Mouse (Mus musculus) layer of hippocampus, postnatal 14 days (tissue): ENCODE measurements around the gene 4930470P17Rik. TPM values are rescaled to one million over a fixed set of nuclear protein-coding genes. Genes with fewer than 3 reads are reported as not detected.
"Not testable (repeated sequence)": the region's sequence is repeated elsewhere in the genome, so short reads cannot be mapped to it uniquely, and the experiment has no call there.

Source experiments
- DNase-seq, 2 experiments: peaks; one replicate each; pipeline ENCODE4 v3.0.0; 2021 to 2022; ENCODE audit warnings: low spot score in 2 of 2, mixed read lengths in 1 of 2
- long read RNA-seq, 2 experiments: library from polyadenylated mRNA; stranded (forward); transcript quantifications; one replicate each; pipeline ENCODE4 v2.0.0; 2021
- total RNA-seq, 2 experiments: library from RNA; stranded (reverse); gene quantifications; 2 replicates each; pipeline ENCODE4 v1.2.3; 2021

4930470P17Rik gene
- total RNA-seq, result not detected
- long read RNA-seq, experiment 1, result 0 reads
- long read RNA-seq, experiment 2, result 0 reads

GRCm38 (mm10) chr2:170601917-170602316 lies at the start of gene 4930470P17Rik:
Gene 4930470P17Rik (minus strand): TSS chr2:170602017.
- DNase-seq, result no peak

GRCm38 (mm10) chr2:170651483-170651882 lies 49.7 kb upstream of the 4930470P17Rik start:
- DNase-seq, result no peak

- DNase-seq, result no peak
Observed at GRCm38 (mm10) chr2:170648542-170648941, 46.7 kb upstream of the 4930470P17Rik start.

- DNase-seq, result no peak
Observed at GRCm38 (mm10) chr2:170646201-170646600, 44.4 kb upstream of the 4930470P17Rik start.

- DNase-seq, result no peak
Observed at GRCm38 (mm10) chr2:170642338-170642806, 40.6 kb upstream of the 4930470P17Rik start.

DNA sequence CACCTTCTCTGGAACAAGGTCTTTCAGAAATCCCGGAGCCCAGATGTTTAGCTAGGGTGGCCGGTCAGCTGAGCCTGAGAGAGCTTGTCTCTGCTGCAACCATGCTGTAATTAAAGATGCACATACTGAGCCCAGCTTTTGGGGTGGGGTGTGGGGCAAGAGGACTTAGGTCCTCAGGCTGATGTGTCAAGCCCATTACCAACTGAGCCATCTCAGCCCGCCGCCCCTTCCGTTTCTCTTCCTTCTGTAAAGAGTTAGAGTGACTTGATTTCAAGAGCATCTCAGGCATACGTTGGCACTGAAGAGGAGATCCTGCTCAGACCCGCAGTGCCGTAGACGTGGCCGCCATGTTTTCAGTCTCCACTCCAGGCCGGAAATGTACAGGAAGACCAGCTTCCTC lies 38.5 kb upstream of the 4930470P17Rik start:
- DNase-seq, result no peak

DNA sequence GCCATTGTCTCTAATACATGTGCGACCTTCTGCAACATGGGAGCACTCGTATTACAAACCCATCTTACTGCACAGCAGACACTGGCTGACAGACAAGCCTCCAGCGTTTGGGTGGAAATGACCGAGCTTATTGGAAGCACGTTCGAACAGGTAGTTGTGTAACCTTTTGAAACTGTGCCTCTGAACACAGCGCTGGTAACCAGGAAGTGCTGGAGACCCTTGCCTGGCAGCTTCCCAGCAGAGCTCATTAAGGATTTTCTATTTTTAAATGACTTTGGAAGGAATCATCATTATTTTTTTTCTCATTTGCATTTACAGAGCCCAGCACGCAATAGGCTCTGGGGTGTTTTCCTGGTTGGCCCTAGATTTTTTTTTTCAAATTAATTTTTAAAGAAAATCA lies 36.9 kb upstream of the 4930470P17Rik start:
- DNase-seq, result no peak

GRCm38 (mm10) chr2:170632998-170633622 lies 31.3 kb upstream of the 4930470P17Rik start:
- DNase-seq, result no peak

- DNase-seq, result no peak
Observed at GRCm38 (mm10) chr2:170632386-170632785, 30.6 kb upstream of the 4930470P17Rik start.

GRCm38 (mm10) chr2:170631375-170631774 lies 29.6 kb upstream of the 4930470P17Rik start:
- no peak for DNase-seq

DNA sequence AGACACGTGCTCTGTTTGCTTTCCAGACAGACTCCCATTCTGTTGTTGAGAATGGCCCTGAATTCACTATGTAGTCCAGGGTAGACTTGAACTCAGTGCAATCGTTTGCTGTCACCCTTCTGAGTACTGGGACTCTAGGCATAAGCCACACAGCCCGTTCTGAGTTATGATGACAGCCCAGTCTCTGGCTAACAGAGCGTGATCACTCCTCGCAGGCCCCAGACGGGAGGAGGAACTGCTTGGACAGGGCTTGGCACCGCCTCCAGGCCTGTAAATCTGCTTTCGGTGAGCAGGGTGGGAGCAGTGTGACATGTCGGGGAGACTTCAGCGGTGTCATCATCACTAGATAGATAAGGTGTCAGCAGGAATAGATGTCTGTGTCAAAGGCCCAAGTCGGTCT lies 28.7 kb upstream of the 4930470P17Rik start:
- no peak for DNase-seq

GRCm38 (mm10) chr2:170627991-170628390 lies 26.2 kb upstream of the 4930470P17Rik start:
- DNase-seq, result not testable (repeated sequence)

DNA sequence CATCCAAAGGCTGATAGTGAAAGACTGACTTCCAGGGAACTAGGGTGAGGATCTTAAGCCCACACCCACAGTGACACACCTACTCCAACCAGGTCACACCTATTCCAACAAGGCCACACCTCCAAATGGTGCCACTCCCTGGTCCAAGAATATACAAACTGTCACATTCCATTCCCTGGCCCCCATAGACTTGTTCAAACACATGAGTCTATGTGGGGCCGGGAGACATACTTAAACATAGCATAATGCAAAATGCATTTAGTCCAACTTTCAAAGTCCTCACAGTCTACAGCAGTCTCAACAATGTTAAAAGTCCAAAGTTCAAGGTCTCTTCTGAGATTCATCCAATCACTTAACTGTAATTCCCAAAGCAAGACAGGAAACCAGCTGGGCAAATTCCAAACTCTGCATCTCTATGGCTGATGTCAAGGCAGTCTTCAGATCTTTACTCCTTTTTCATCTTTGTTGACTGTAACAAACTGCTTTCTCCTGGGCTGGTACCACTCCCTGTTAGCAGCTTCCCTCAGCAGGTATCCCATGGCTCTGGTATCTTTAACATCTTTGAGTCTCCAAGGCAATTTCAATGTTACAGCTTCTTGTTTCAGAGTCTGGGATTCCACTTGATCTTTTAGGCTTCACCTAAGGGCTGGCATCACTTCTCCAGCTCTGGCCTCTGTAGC lies 22.5 kb upstream of the 4930470P17Rik start:
- DNase-seq, result not testable (repeated sequence)

GRCm38 (mm10) chr2:170622985-170623384 lies 21.2 kb upstream of the 4930470P17Rik start:
- no peak for DNase-seq

- peak in 1 of 2 experiments; percentile 28 for DNase-seq
Observed at GRCm38 (mm10) chr2:170618862-170619492, 17.2 kb upstream of the 4930470P17Rik start.

DNA sequence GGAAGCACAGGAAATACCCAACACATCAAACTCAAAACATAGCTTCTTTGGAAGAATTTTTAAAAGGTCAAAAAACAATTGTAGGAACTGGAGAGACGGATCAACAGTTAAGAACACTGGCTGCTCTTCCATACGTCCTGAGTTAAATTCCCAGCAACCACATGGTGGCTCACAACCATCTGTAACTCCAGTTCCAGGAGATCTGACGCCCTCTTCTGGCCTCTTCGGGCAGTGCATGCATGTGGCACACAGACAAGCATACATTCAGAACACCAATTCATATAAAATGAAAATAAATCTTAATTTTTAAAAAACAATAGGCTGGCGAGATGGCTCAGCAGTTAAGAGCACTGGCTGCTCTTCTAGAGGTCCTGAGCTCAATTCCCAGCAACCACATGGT lies 10.0 kb upstream of the 4930470P17Rik start:
- DNase-seq, result not testable (repeated sequence)

DNA sequence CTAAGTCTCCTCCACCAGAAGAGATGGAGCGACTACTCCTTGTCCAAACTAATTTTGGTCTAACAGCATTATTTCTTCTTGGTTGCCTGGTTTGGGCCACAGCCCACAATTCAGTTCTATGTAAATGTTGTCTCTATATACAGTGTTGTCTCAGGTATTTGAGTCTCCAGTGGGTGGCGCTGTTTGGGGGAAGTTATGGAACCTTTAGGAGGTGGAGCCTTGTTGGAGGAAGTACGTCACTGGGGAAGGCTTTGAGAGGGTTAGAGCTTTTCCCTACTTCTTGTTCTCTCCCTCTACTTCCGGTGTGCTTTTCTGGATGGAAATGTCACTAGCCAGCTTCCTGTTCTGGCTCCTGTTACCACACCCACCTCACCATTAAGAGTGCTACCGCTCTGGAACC lies 646 bp downstream of the 4930470P17Rik start:
- DNase-seq, result no peak

DNA sequence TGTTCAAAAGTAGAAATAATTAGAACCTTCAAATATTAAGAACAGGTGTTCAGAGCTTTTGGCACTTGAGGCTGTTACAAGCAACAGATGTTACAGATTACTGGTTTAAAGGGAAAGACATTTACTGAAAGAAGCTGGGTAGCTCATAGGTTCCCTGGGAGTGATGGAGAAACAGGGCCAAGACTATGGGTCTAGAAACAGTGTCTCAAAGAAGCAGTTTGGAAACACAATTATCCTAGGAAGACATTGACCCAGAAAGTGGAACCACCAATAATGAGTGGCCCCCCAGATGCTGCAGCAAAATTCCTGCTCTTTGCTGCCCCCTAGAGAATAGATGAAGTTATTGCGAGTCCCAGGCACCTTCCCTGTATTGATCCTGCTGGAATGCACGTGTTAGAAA lies 4.2 kb downstream of the 4930470P17Rik start:
- no peak for DNase-seq

DNA sequence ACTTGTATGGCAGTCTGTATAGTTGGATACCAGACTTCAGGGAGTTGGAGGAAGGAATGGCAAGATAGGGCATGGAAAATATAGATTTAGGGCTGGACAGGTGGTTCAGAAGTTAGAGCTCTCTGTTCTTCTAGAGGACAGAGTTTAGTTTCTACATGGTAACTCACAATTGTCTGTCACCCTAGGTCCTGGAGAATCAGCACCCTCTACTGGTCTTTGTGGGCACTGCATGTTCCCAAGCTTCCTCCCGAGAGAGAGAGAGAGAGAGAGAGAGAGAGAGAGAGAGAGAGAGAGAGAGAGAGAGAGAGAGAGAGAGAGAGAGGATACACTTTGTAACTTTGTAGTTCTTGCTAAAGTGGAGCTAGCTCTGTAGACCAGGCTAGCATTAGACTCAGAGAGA lies 5.1 kb downstream of the 4930470P17Rik start:
- peak; percentile 67 to 69 for DNase-seq

DNA sequence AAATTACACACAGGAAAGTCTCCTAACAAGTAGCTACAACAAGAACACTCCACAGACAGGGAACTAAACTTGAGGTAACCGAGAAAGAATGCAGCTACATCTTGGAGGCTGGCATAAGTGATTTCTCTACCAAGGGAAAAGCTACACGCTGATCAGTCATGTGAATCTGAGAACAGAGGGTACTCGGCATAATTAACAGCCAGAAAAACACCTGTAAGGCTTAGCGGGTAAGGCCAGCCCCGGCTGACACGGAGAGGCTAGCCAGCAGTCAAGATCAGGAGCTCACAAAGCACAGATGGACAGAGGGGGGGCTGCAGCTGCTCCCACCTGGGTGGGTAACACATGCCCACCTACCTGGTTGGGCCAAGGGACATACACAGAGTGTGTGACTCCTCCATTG lies 9.7 kb downstream of the 4930470P17Rik start:
- no peak for DNase-seq

- no peak for DNase-seq
Observed at GRCm38 (mm10) chr2:170588369-170588900, 13.4 kb downstream of the 4930470P17Rik start.

DNA sequence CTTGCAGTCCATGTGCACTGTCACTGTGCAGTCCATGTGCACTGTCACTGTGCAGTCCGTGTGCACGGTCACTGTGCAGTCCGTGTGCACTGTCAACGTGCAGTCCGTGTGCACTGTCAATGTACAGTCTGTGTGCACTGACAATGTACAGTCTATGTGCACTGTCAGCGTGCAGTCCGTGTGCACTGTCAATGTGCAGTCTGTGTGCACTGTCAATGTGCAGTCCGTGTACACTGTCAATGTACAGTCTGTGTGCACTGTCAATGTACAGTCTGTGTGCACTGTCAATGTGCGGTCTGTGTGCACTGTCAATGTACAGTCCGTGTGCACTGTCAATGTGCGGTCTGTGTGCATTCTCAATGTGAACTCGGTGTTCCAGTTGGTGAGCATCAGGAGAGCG lies 17.1 kb downstream of the 4930470P17Rik start:
- DNase-seq, result no peak
